Mouse (Mus musculus) left cerebral cortex, adult 9 months (tissue): ENCODE results near the gene Arpc2.

Experiments
- DNase-seq, 2 experiments: peaks; one replicate each; pipeline ENCODE4 v3.0.0; 2022; ENCODE audit warnings: low spot score in 2 of 2

The Arpc2 gene

DNA sequence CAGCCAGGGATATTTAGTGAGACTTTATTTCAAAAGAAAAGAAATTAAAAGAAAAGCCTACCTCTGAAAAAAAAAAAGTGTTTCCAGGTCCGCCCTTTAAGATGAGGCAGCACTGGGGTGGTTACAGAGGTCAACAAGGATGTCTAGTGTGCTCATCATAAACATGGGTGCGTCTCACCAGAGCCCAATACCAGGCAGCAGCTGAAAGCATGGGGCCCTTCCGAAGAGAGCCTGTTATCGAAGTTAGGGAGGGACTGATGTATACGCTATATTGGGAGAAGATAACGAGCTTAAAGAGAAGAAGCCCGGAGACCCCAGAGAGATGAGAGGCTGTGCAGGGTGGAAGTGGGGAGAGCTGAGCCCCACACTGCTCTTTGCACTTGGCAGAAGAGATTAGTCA is 3.3 kb downstream of the Arpc2 start:
- no peak for DNase-seq

DNA sequence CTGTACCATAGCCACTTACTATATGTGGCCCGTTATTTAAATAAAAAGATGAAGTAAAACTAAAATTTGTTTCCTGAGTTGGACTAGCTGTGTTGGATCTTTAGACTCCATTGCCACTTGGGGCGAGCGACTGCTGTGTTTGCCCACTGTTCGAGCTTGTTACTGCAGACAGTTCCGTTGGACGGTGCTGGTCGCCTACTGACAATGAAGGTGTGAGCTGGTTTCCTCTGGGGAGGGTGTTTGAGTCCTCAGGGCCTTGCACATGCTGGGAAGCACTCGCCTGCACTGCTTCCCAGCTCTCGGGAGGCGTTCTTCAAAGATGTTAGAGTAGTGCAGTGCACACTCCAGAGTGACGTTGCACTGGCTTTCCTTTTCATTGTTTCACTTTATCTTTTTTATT is 3.7 kb downstream of the Arpc2 start:
- DNase-seq = peak in 1 of 2 experiments; percentile 46

DNA sequence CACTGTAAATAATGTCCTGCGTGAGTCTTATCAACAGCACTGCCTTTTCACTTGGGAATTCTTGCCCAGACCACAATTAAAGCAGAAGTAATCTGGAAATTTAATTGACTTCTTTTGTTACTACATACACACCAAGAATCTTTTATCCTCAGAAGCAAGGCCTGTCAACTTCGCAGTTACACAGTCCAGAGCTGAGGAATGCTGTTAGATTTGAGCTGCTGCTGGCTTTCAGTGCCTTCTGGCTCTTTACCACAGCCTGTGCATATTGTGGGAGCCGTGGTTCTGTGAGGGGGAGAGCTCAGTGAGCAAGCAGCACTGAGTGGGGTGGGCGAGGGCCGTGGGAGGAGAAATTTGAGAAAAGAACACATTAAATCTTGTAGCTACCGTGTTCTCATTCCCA is 4.4 kb downstream of the Arpc2 start:
- DNase-seq = peak; percentile 61 to 82

DNA sequence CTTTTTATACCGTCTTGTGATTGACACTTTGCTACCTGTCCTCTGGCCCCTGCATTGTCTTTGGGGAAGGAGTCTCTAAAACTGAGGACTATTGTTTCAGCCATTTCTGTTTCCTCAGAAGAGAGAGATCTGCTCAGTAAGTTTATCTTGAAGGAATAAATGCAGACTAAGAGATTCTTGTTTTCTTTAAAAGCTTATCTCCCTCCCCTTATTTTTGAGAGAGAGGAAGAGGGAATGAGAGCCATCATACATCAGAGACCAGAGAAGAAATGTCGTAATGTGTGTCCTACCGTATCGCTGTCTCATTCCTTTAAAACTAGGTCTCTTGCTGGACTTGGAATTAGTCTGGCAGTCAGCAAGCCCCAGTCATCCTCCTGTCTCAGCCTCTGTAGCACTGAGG is 4.9 kb downstream of the Arpc2 start:
- DNase-seq = no peak

DNA sequence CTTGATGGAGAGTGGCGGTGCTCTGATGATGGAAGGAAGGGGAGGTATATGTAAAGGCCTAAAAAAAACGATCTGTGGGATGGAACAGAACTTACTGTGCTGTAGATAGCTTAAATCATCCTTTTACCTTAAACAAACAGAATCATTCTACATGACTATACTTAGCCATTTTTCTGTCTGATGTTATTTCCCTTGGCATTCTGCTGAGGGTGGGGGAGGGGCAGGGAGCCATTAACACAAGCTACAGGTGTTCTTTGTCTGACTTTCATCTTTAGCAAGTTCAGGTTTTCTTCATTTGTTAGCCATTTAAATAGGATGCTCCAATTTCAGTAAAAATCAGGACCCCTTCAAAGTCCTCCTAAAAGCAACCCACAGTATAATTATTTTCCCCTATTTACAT is 9.6 kb downstream of the Arpc2 start:
- DNase-seq = no peak

DNA sequence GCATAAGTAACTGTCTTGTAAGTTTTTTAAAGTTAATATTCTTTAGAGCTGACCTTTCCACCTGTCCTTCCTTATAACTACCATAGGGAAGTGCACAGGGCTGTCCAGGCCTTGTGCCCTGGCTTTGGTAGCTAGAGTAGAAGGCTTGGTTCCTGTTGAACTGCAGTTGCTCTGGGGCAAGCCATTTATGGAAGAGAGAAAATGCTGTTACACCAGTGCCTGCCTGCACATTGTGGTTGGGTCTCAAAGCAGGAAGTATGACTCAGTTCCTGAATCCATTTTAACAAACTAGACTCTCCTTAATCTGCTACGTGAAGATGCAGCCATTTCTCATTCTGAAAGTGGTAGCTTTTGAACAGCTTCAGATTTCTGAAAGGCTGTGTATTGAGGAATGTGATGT is 12.9 kb downstream of the Arpc2 start:
- no peak for DNase-seq

DNA sequence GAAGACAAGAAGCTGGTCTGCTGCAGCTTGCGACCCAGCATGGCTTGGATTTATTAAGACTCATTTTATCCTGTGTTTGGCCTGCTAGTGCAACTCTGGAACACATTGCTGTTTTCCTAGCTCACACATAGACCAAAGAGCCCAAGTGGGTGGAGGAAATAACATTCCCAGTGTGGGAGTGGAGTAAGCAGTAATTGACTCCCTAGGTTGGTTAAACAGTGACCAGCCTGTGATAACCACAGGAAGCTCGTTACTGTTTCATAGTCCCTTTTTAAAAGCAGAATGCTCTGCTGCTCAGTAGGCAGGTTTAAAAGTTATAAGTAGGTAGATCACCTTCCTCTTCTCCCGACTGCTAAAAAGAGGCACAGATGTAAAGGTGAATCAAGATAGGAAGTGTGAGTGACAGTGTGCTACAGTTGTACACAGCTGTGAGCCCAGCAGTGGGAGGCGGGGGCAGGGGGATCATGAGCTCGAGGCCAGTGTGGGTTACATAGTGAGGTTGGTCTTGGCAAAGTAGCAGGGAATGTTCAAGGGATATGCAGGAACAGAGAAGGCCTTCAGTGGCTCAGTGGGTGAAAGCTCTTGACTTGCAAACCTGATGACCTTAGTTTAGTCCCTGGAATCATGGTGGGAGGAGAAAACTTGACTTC is 13.6 kb downstream of the Arpc2 start:
- DNase-seq = no peak

DNA sequence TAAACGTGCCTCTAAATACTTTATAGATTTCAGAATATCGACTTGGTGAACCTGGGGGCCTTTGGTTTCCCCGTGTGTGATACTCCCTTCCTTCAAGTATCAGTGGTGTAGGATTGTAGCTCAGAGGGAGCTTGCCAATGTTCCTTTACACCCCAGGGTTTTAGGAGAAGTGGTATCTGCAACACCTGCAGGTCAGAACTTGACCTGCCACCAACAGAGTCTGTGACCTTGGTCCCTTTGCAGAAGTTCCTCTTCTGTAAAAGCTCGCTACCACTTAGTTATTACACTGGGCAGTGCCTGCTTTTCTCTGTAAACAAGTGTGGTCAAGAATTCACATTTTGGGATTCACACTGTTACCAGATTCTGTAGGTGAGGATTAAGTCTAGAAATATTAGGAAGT is 14.2 kb downstream of the Arpc2 start:
- DNase-seq = no peak

DNA sequence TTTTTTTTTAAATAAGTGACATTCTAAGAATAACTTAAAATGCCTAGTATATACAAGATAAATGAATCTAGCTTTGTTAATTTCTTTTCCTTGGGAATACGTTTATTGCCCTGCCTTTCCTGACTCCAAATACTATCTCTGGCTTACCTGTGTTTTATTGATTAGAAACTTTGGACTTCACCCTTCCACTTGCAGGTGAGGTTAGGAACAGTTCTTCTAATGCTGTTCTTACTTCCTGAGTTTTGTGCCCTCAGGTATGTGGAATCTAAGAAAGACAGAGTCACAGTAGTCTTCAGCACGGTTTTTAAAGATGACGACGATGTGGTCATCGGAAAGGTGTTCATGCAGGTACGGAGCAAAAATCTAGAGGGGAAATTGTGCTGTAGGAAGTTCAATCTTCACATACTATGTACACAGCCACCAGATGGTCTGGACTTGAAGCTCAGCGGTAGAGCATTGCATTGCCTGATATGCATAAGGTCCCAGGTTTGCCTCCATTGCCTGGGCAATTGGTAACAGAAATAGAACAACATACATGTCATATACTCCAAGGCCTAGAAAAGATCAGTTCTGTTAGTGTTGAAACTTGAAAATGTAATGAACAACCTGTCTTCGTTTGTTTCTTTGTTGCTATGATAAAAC is 19.9 kb downstream of the Arpc2 start:
- DNase-seq = no peak

DNA sequence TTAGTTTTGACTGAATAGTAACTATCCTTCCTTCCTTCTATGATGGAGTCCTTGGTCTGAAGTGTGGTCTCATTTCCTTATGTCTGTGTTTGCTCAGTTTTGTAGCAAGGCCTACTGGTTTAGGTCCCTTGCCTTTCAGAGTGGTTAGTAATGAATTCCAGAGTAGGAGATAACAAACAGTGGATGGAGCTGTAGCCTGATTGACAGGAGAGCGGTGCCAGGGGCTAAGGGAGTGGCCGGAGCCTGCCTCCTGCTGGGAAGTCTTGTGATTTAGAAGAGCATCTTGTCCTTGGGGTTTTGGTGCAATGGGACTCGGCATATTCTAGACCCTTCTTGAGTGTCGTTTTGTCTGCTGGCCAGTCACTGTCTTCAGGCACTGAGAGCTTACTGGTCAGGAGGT is 20.9 kb downstream of the Arpc2 start:
- no peak for DNase-seq

DNA sequence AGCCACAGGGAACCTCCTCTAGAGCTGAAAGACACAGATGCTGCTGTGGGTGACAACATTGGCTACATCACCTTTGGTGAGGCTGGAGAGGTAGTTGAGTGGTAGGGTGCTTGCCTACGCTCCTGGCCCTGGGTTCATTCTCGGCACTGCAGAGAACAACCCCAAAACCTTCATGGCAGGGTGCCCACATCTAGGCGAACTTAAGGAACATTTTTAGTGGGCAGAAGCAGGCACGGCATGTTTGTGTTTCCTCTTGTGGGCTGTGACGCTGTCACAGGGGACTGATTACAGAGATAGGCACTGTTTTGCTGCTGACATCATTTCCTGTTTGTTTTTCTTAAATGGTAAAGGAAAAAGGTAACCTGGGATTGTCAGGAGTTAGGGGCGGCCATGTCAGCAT is 26.6 kb downstream of the Arpc2 start:
- no peak for DNase-seq

DNA sequence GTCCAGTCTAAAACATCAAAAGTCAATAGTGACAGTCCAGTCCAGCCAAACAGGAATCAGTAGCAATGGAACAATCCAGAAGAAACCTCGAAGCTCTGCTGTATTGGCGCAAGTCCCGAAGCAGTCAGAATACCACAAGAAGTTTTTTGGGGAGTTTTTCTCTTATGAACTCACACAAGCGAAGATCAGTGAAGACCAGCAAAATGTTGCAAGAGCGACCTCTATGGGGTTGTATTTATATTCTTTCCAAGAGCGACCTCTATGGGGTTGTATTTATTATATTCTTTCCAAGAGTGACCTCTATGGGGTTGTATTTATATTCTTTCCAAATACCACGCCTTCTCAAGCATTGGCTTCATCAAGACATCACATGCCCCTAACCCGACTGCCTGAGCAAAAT is 32.9 kb downstream of the Arpc2 start:
- no peak for DNase-seq

DNA sequence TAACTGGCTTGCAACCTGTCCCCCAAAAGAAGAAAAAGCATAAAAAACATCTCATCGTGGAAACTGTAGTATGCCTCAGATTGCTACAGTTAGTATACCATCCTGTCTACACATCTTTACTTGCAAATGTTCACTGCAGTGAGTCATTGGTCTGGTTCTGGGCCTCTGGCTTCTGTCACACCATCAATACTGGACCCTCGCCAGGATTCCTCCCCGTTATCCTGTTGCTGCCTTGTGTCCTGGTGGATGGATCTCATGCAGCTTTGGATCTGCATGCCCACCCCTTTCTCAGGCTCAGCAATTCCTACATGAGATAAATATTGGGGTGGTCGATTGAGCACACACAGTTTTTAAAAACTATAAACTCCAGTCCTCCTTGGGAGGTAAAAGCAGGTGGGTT is 35.8 kb downstream of the Arpc2 start:
- no peak for DNase-seq

DNA sequence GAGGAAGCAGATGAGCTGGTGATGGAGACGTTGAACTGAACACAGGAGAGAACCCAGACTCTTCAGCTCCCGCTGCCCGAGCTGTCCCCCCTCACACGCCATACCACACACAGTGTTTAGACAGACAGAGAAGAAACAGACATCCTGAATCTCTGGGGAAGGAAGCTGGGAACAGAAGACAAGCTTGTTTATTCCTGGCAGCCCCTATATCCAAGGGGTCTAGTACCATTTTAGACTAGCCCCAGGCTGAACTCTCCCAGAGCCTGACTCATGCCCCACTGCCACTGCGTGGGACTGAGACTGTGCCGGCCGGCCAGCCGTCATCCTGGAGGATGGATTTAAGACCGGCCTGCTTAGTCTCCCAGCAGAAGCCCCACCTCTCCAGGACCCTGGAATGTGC is 39.1 kb downstream of the Arpc2 start:
- DNase-seq = no peak

DNA sequence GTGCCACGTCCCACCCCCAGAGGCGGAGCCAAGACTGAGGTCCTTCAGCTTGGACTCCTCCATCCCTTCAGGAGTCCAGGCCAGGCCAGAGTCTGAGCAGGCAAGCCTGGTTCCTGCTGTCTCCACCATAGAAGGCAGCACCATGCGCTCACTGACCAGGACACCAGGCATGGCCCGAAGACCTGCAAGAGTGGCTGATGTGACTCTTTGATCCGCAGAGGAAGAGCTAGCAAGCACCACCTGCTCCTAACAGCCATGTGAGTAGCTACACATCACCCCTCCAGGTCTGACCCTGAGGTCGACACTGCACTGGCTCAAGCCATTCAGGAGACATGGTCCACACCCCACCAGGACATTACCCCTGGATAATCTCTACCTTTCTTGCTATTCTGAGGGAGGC is 41.2 kb downstream of the Arpc2 start:
- DNase-seq = no peak

DNA sequence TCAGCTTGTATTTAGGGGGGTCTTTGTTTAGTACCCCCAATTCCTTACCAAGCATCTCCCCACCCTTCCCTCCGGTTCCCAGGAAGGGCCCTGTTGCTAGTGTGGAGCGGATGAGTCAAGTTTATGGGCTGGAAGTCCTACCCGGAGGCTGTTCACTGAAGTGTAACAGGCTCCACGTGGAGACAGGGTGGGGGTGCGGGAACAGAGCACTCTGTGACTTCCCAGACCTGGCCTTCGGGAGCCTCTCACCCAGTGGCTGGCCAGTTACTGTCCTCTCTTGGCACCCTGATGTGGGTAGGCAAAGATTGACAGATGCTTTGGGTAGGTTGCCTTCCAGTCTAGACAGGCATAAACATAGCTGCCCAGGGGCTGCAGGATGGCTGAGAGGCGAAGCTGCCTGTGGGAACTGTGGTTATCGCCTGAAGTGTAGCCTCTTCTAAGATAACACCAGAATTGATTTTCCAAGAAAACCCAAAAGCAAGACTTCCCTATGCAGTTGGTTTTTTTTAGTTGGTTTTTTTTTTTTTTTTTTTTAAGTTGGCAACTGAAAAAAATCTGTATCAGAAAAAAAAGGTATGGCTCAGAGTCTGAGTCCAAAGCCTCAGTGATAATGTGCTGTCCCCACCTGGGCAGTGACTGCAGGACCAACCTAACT is 42.1 kb downstream of the Arpc2 start:
- no peak for DNase-seq

DNA sequence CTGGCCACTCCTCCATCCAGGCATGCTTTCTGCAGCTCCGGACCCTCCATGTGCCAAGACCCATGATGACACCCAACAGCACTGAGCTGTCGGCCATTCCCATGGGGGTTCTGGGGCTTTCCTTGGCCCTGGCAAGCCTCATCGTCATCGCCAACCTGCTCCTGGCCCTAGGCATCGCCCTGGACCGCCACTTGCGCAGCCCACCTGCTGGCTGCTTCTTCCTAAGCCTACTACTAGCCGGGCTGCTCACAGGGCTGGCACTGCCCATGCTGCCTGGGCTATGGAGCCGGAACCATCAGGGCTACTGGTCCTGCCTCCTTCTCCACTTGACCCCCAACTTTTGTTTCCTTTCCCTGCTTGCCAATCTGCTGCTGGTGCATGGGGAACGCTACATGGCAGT is 42.7 kb downstream of the Arpc2 start, which contains the start of gene Gpbar1:
Gene Gpbar1 (plus strand): TSS at position 13 of the 400 bp plus-strand sequence.
- DNase-seq = no peak

DNA sequence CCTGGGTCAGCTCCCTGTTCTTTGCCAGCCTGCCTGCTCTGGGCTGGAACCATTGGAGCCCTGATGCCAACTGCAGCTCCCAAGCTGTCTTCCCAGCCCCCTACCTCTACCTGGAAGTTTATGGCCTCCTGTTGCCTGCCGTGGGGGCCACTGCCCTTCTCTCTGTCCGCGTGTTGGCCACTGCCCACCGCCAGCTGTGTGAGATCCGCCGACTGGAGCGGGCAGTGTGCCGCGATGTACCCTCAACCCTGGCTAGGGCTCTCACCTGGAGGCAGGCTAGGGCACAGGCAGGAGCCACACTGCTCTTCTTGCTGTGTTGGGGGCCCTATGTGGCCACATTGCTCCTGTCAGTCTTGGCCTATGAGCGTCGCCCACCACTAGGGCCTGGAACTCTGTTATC is 43.1 kb downstream of the Arpc2 start:
- DNase-seq = no peak

DNA sequence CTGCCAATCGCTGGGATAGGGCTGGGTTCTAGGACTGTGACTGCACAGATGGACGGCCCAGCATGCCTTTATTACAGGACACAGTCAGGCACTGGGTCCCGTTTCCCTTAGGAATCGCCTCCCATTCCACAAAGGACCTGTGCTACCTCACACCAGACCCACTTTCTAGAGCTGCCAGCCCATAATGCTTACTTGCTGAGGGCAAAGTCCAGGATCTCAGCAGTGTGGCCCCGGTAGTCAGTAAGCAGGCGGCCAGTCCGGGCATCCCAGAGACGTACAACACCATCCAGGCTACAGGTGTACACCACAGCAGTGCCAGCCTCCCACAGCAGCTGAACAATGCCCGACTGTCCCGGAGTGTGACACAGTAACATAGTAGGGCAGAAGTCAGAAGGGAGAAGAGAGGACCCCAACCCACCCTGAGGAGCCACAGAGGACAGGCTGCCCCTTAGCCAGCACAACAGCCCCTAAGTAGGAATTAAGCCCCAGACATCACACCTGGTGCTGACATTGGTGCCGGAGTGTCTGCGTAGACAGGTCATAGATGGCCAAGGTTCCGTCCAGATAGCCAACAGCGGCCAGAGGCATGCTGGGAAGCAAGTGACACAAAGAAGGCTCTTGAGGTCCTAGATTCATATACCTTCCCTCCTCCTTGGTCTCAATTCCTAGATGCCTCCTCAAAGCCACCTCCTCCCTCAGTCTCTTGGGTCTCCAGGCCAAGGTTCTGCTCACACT is 44.9 kb downstream of the Arpc2 start:
- no peak for DNase-seq

DNA sequence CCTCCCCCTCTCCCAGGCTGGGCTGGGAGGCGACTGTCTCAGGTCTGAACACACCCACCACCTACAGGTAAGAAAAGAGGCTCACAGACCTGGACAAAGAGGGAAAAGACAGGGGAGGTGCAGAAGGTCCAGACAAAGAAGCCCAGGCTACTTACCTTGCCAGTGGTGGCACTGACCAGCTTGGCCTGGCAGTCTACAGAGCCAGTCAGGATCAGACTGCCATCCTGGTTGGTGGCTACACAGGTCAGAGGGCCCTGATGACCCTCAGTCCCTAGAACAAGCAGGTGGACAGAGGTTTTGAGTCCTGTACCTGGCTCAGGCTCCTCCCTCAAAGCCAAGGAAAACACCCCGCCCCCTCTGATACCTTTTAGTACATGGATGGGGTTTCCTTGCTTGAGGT is 45.5 kb downstream of the Arpc2 start:
- no peak for DNase-seq

DNA sequence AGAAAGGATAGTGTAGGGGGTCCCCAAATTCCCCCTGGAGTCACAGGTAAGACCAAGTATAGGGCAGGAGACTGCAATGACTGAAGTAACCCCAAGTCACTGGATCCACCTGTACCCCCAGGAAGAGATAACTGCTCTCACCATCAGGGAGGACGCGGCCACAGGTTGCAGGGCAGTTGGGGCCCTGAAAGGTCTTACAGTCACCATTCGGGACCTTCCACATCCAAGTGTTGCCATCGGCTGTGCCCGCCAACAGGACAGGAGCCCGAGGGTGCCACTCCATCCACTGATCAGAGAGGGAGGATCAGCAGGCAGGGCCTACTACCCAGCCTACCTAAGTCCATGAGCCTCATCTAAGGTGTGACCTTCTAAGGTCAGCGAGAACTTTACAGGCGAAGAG is 46.0 kb downstream of the Arpc2 start:
- DNase-seq = no peak

DNA sequence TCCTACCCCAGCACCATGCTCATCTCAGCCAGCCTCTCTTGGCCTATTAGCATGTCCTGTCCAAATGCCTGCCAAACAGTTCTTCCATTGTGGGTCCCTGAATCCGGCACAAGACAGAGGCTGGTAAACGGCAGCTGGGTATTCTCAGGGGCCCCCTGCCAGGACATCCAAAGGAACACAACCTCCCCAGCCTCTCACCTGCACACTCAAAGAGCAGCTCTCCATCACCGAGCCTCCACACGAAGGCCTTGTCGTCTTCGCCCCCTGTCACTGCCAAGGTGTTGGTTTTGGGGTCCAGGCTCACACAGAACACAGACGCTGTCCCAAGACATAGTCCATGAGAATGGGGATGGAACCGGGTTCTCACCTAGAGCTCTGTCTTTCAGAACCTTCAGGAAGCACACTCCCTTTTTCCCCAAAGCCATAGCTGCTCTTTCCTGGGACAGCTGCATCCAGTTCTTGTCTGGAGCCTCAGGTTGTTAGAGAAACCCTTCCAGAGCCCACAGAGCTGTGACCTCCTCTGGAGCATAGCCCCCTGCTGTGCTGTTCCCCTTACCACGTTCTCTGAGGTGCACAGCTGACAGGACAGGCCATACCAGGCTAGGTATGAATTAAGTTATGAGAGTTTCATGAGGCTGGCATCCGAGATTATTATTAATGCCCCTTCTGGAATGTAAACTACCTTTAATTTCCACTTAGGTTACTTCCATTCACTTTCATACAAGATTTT is 47.2 kb downstream of the Arpc2 start:
- DNase-seq = no peak
